In the genomic region with DNA sequence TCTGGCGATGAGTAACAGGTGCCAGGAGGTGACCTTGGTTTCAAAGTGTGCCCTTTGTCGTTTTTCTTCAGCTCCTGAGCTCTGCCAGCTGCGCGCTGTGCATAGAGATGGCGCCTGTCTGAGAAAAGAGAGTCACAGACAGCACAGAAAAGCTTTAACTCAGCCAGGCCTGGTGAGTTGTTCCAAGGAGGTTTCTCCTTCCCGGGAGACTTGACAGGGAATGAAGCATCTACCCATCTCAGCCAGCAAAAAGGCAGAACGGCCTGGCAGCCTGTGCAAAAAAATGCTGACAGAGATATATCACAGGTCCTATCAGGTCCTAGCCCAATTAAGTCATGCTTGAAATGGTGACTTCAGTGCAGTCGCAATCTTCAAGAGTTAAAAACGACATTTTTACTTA, we compare ENCODE assay signal across 17 mouse cellular contexts.
DNase-seq lines count a peak whose midpoint lies in the region; ATAC-seq lines count a peak whose summit lies in the region.
"Had no signal": no experiment of that assay in that cellular context is flagged by ENCODE, and none has a peak within 500 bp of the region (broad histone marks: within the 10 kb centered on the region; RNA-seq: fewer than 3 reads in every experiment).

No protein-coding gene starts in this region.

- H3K4me3 ChIP-seq in heart, embryonic 12.5 days = no peak overlapping the region
- no peak overlapping the region for H3K4me3 ChIP-seq in liver, embryonic 12.5 days
- no peak overlapping the region for H3K4me3 ChIP-seq in liver, embryonic 11.5 days (ENCODE audit: low read depth, low read length)
- H3K4me3 ChIP-seq: embryonic facial prominence, embryonic 10.5 days; erythroblast, embryonic 14.5 days; limb, embryonic 12.5 days; neural tube, embryonic 15.5 days had no signal

- no peaks in the 10 kb centered on the region for H3K27me3 ChIP-seq in heart, embryonic 12.5 days (replicated peaks)
- no peaks in the 10 kb centered on the region for H3K27me3 ChIP-seq in liver, embryonic 12.5 days (replicated peaks)
- no peaks in the 10 kb centered on the region for H3K27me3 ChIP-seq in liver, embryonic 11.5 days (replicated peaks; ENCODE audit: control insufficient read depth, insufficient read depth, low read length)
- H3K27me3 ChIP-seq: limb, embryonic 12.5 days; neural tube, embryonic 15.5 days had no signal

- H3K36me3 ChIP-seq in heart, embryonic 12.5 days = no peaks in the 10 kb centered on the region
- H3K36me3 ChIP-seq in liver, embryonic 12.5 days = no peaks in the 10 kb centered on the region
- H3K36me3 ChIP-seq in liver, embryonic 11.5 days (ENCODE audit: control insufficient read depth, insufficient read depth, low read length) = no peaks in the 10 kb centered on the region
- H3K36me3 ChIP-seq: embryonic facial prominence, embryonic 10.5 days; limb, embryonic 12.5 days; neural tube, embryonic 15.5 days had no signal

- peak overlapping the region; percentile 79 for H3K27ac ChIP-seq in heart, embryonic 12.5 days (ENCODE audit: poor library complexity, severe bottlenecking)
- 0 out of 2 replicates have a peak overlapping the region, but pooled peaks have one; percentile 14 for H3K27ac ChIP-seq in liver, embryonic 12.5 days
- H3K27ac ChIP-seq in liver, embryonic 11.5 days (ENCODE audit: low read depth, low read length) = no peak overlapping the region
- H3K27ac ChIP-seq: embryonic facial prominence, embryonic 10.5 days; hindbrain, embryonic 14.5 days; limb, embryonic 12.5 days; neural tube, embryonic 15.5 days had no signal

- DNase-seq in adrenal gland, postnatal 10 days = peak; percentile 12
- no peak for DNase-seq in adrenal gland, adult 18-20 months (ENCODE audit: low spot score in 2 of 2)
- DNase-seq in heart, postnatal 14 days = no peak
- DNase-seq in liver, embryonic 11.5 days (ENCODE audit: low spot score) = no peak
- no peak for DNase-seq in spleen, adult 18-20 months
- no peak for DNase-seq in layer of hippocampus, adult 11-12 months (ENCODE audit: low spot score)
- DNase-seq: cerebellum, postnatal 25 days; kidney, adult 8-10 months; thymus, postnatal 14 days had no signal

- no peak for ATAC-seq in heart, embryonic 12.5 days (ENCODE audit: insufficient number of reproducible peaks, low FRiP score)
- ATAC-seq in liver, embryonic 12.5 days = no peak
- no peak for ATAC-seq in liver, embryonic 11.5 days (replicated peaks; ENCODE audit: low FRiP score)

- intact Hi-C loops in heart, postnatal 14 days (cut with DNase I) = loop anchor here (5.0 kb wide), 1 partner anchor 89 kb away; no protein-coding TSS in a partner anchor

- H3K9me3 ChIP-seq in heart, embryonic 12.5 days (replicated peaks) = no peaks in the 10 kb centered on the region
- H3K9me3 ChIP-seq in liver, embryonic 12.5 days (replicated peaks) = no peaks in the 10 kb centered on the region
- H3K9me3 ChIP-seq in liver, embryonic 11.5 days (ENCODE audit: control insufficient read depth, low read length) = no peaks in the 10 kb centered on the region
- H3K9me3 ChIP-seq: embryonic facial prominence, embryonic 10.5 days; limb, embryonic 12.5 days; neural tube, embryonic 15.5 days had no signal

- no peak overlapping the region for H3K4me2 ChIP-seq in heart, embryonic 12.5 days
- no peak overlapping the region for H3K4me2 ChIP-seq in liver, embryonic 12.5 days
- H3K4me2 ChIP-seq in liver, embryonic 11.5 days = no peak overlapping the region
- H3K4me2 ChIP-seq: hindbrain, embryonic 14.5 days; midbrain, embryonic 11.5 days; neural tube, embryonic 15.5 days had no signal

- 56% methylated on average over 9 of the region's 9 CpGs for WGBS in heart, embryonic 12.5 days
- 61% methylated on average over 9 of the region's 9 CpGs for WGBS in liver, embryonic 12.5 days (ENCODE audit: insufficient replicate concordance)
- WGBS in liver, embryonic 11.5 days = 69% methylated on average over 9 of the region's 9 CpGs

- no peak overlapping the region for H3K9ac ChIP-seq in heart, embryonic 12.5 days
- no peak overlapping the region for H3K9ac ChIP-seq in liver, embryonic 12.5 days
- H3K9ac ChIP-seq in liver, embryonic 11.5 days (ENCODE audit: low read depth, low read length) = no peak overlapping the region
- H3K9ac ChIP-seq: hindbrain, embryonic 14.5 days; limb, embryonic 12.5 days; neural tube, embryonic 15.5 days had no signal

- H3K4me1 ChIP-seq in heart, embryonic 12.5 days (replicated peaks) = peaks cover 19% of the 10 kb centered on the region
- H3K4me1 ChIP-seq in liver, embryonic 12.5 days = peaks cover 8% of the 10 kb centered on the region; the same call in 1 of the 2 replicates
- H3K4me1 ChIP-seq in liver, embryonic 11.5 days (replicated peaks; ENCODE audit: control insufficient read depth, insufficient read depth, low read length) = no peaks in the 10 kb centered on the region; the same call in 1 of the 2 replicates
- H3K4me1 ChIP-seq: limb, embryonic 12.5 days; neural tube, embryonic 15.5 days had no signal
